Mouse (Mus musculus) intestine, postnatal 0 days (tissue): Measurements from ENCODE around the gene Ppat. TPM values are rescaled to one million over a fixed set of nuclear protein-coding genes. Genes with fewer than 3 reads are reported as not detected.
A peak's percentile ranks its signal among the peaks of the same experiment; 100 is the strongest.
"Not testable (repeated sequence)": the region's sequence is repeated elsewhere in the genome, so short reads cannot be mapped to it uniquely, and the experiment has no call there.

Source experiments
- ATAC-seq: fragments of 200-750 bp; cut with Nextera tagmentation; 2 replicates; pipeline ENCODE4 v1.8.0; 2017; ENCODE audit warnings: mild to moderate bottlenecking, moderate TSS enrichment, moderate library complexity
- H3K27ac ChIP-seq: fragments of 300-500 bp; sonication (generic); 2 replicates; pipeline ENCODE4 v1.5.1; 2014; ENCODE audit warnings: mild to moderate bottlenecking, low read depth, low read length, moderate library complexity
- H3K27me3 ChIP-seq: fragments of 300-500 bp; sonication (generic); replicated peaks from 2 replicates; pipeline ENCODE4 v1.6.1; 2014; ENCODE audit warnings: low read length, mixed read lengths; ENCODE audit not compliant: control insufficient read depth, insufficient read depth
- H3K36me3 ChIP-seq: fragments of 300-500 bp; sonication (generic); 2 replicates; pipeline ENCODE4 v1.6.1; 2014; ENCODE audit warnings: mild to moderate bottlenecking, moderate library complexity; ENCODE audit not compliant: control insufficient read depth, insufficient read depth
- H3K4me1 ChIP-seq: fragments of 300-500 bp; sonication (generic); replicated peaks from 2 replicates; pipeline ENCODE4 v1.6.1; 2014; ENCODE audit warnings: antibody characterized with exemption, low read length, mixed read lengths; ENCODE audit not compliant: control insufficient read depth, insufficient read depth
- H3K4me2 ChIP-seq: fragments of 300-500 bp; sonication (generic); replicated peaks from 2 replicates; pipeline ENCODE4 v1.6.1; 2014; ENCODE audit warnings: low read depth, mild to moderate bottlenecking, moderate library complexity
- H3K4me3 ChIP-seq: fragments of 300-500 bp; sonication (generic); 2 replicates; pipeline ENCODE4 v1.5.1; 2014; ENCODE audit warnings: low read depth, low read length
- H3K9ac ChIP-seq: fragments of 300-500 bp; sonication (generic); 2 replicates; pipeline ENCODE4 v1.6.1; 2014; ENCODE audit warnings: mild to moderate bottlenecking, low read depth, low read length
- H3K9me3 ChIP-seq: fragments of 300-500 bp; sonication (generic); 2 replicates; pipeline ENCODE4 v1.6.1; 2016; ENCODE audit warnings: mixed run types; ENCODE audit not compliant: control insufficient read depth
- CTCF ChIP-seq: sonication (generic); IDR thresholded peaks from 2 replicates; pipeline ENCODE4 v1.5.1; 2016; ENCODE audit warnings: low read depth, mild to moderate bottlenecking, control low read depth, antibody characterized with exemption, moderate library complexity
- WGBS: fragments of 180-500 bp; shearing (Covaris S2); extraction: QIAGEN DNeasy Blood & Tissue Kit; methylation state at CpG from one replicate; pipeline ENCODE4 v1.1.7; 2014; 5-methylcytosine and 5-hydroxymethylcytosine counted together
- polyA plus RNA-seq: library from polyadenylated mRNA; unstranded; fragments of >200 nt; fragmentation: Nextera tagmentation; extraction: Ambion mirVana; gene quantifications from 2 replicates; pipeline ENCODE4 v1.2.1, GENCODE M21; 2015

Ppat gene
- polyA plus RNA-seq, 1 experiment from 2014 or later: 6.5 TPM

DNA sequence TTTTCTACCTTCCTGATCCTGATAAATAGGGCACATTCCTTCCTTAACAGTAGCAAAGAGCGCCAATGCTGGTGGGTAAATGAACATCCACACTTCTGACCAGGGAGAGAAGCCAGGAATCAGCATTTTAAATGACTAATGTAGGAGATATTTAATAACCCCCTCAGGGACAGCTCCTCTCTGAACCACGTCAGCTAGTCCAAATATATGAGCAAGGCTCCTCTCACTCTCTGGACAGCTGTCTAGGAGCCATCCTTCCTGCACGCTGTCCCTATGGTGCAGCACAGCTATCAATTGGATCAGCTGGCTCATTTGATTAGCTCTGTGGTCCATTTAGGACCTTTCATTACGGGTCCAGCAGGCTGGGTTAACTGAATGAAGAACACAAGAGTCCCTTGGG lies 28.5 kb downstream of the Ppat start:
- H3K27ac ChIP-seq: no peak overlapping the region
- H3K27me3 ChIP-seq: no peaks in the 10 kb centered on the region
- no peak for ATAC-seq
- H3K9me3 ChIP-seq: no peaks in the 10 kb centered on the region
- no peak overlapping the region for H3K4me2 ChIP-seq
- peaks cover 22% of the 10 kb centered on the region; the same call in 1 of the 2 replicates for H3K36me3 ChIP-seq
- no peaks in the 10 kb centered on the region for H3K4me1 ChIP-seq
- no peak for TF ChIP-seq CTCF
- no peak overlapping the region for H3K9ac ChIP-seq
- no peak overlapping the region for H3K4me3 ChIP-seq
- WGBS: 85% methylated on average over 4 of the region's 4 CpGs

DNA sequence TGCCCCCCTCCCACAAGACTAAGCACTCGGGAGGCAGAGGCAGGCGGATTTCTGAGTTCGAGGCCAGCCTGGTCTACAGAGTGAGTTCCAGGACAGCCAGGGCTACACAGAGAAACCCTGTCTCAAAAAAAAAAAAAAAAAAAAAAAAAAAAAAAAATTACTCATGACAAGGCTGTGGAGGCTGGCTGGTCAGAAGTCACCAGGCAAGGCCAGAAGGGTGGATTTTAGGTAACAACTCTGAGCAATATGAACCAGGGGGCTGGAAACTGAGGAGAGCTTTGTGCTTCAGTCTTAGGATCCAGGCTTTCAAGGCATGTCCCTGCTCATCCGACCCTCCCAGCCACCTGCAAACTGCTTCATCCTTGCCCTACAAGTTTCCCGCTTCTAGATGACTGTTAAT lies 38.9 kb downstream of the Ppat start:
- not testable (repeated sequence) for H3K9me3 ChIP-seq, H3K27ac ChIP-seq, H3K9ac ChIP-seq, H3K27me3 ChIP-seq, H3K36me3 ChIP-seq, ATAC-seq, H3K4me2 ChIP-seq, H3K4me1 ChIP-seq, H3K4me3 ChIP-seq
- 90% methylated on average over 5 of the region's 5 CpGs for WGBS

DNA sequence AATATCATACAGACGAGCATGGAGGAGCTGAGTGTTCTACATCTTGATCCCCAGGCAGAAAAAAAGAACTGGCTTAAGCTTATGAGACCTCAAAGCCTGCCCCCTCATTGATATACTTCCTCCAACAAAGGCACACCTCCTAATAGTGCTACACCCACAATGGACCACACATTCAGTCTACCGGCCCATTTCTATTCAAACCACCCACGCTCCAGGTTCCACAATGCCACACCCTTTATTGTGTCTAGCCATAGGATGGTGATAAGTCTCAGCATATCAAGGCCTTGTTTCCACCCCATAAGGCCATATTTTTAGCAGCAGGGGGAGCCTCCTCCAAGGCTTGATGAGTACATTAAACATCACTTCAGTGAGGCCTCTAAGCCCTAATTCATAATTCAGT lies 40.6 kb downstream of the Ppat start:
- Histone ChIP-seq H3K4me1 (no peaks in the 10 kb centered on the region), H3K27ac (no peak overlapping the region), H3K36me3 (no peaks in the 10 kb centered on the region; the same call in 1 of the 2 replicates), H3K4me2 (no peak overlapping the region), H3K9me3 (no peaks in the 10 kb centered on the region), H3K4me3 (no peak overlapping the region), H3K27me3 (no peaks in the 10 kb centered on the region), H3K9ac (no peak overlapping the region)
- no peak for ATAC-seq
- WGBS: 70% methylated on average over 3 of the region's 3 CpGs
- TF ChIP-seq CTCF: no peak

- Histone ChIP-seq H3K9me3 (no peaks in the 10 kb centered on the region), H3K9ac (peak overlapping the region; percentile 77; the same call in 1 of the 2 replicates), H3K27me3 (no peaks in the 10 kb centered on the region), H3K4me3 (peak overlapping the region; percentile 72), H3K4me2 (peak overlapping the region; percentile 81), H3K36me3 (no peaks in the 10 kb centered on the region), H3K27ac (no peak overlapping the region), H3K4me1 (no peaks in the 10 kb centered on the region)
- no peak for ATAC-seq
- no peak for TF ChIP-seq CTCF
- 27% methylated on average over 3 of the region's 3 CpGs for WGBS
These were observed 45.3 kb downstream of the Ppat start for GRCm38 (mm10) chr5:76906155-76906499.

DNA sequence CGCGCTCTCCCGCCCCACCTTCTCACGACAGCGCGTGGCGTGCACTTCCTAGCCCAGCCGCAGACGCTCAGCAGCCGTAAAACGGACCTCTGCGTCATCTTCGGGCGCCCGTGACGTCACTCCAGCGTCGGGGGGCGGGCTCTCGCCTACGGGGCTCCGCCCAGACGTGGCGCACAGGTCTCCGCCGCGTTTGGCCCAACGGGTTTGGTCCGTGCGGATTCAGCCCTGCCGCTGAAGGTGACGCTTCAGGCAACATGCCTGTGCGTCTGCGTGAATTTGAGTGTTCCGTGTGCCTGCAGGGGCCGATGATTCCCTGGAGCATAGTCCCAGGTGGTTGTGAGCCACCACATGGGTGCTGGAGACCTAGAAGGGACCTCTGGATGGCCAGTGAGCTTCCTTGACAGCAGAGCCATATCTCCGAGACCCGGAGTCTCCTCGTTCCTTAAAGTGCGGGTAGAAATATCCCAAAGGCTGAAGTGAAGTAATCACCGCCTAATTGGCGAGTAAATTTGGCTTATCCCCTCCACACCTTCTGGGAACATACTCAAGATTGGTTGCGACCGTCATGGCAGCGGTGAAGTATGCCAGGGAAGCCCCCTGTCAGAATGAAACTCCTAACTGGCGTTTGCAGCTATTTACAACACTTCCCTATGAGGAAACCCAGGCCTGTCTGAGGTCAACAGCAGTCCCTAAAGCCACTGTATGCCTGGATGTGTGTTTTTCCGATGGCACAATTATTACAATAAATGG lies 45.8 kb downstream of the Ppat start, which contains the start of gene Aasdh:
TSS of gene Aasdh (minus strand) at position 110 of the 750 bp plus-strand sequence.
- H3K27me3 ChIP-seq: no peaks in the 10 kb centered on the region
- no peaks in the 10 kb centered on the region for H3K9me3 ChIP-seq
- peak within 1 kb of the TSS; percentile 81 for H3K4me2 ChIP-seq
- H3K4me1 ChIP-seq: no peaks in the 10 kb centered on the region
- peak; percentile 97 for ATAC-seq
- WGBS: under 1% methylated on average over 47 of the region's 47 CpGs
- H3K4me3 ChIP-seq: peak within 1 kb of the TSS; percentile 72
- peak; percentile 53 for TF ChIP-seq CTCF
- H3K36me3 ChIP-seq: no peaks in the 10 kb centered on the region
- H3K27ac ChIP-seq: peak within 1 kb of the TSS; percentile 82
- peak within 1 kb of the TSS; percentile 77 for H3K9ac ChIP-seq

DNA sequence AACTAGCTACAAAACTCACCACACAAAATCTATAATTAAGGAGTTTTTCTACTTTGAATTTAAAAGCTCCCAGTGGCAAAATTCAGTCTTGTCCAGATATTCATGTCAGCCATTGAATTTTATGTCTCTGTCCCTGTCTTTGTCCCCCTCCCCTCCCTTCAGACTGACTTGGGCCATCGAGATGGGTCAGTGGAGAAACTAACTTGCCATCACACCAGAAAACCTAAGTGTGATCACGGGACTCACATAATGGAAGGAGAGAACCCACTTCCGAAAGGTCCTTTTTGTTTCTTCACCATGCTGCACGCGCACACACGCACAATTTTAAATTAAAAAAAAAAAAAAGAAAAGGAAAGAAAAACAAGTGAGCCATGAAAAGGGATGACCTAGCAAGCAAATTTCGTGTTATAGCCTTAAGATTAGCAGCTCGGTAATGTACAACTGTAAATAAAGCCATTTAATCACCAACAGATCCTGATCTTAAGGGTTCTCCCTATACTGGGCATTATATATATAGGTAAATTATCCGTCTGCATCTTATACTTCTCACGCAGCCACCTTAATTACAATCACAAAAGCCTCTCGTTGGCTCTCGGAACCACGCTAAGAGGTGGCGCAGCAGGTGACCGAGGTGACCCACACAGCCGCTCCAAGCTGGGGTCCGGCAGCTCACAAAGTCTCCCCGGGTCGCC lies 46.5 kb downstream of the Ppat start:
- no peak for TF ChIP-seq CTCF
- Histone ChIP-seq H3K4me1 (no peaks in the 10 kb centered on the region), H3K9me3 (no peaks in the 10 kb centered on the region), H3K9ac (peak overlapping the region; percentile 77), H3K4me3 (peak overlapping the region; percentile 72), H3K4me2 (peak overlapping the region; percentile 81), H3K27ac (peak overlapping the region; percentile 61), H3K36me3 (no peaks in the 10 kb centered on the region), H3K27me3 (no peaks in the 10 kb centered on the region)
- ATAC-seq: peak; percentile 54
- WGBS: 1% methylated on average over 19 of the region's 19 CpGs
